Mouse (Mus musculus): ENCODE measurements at regions not wholly inside any gene's neighbourhood (a gene's known extent, or its start where the extent isn't known, plus 50 kb on each side); places are given as distances from the start of the nearest gene placed in this dataset.

GRCm38 (mm10) chr10:21801556-21801955 lies 80.4 kb upstream of the Sgk1 start:
- no peak for TF ChIP-seq GATA1 (IDR thresholded peaks at IDR 0.05; ENCODE audit: borderline replicate concordance, low read length)
- TF ChIP-seq CTCF (IDR thresholded peaks at IDR 0.05; ENCODE audit: low read depth, low read length), result no peak
